Mouse (Mus musculus): Measurements from ENCODE around the gene Olfr1086.
"Not testable (repeated sequence)": the region's sequence is repeated elsewhere in the genome, so short reads cannot be mapped to it uniquely, and the experiment has no call there.

Gene Olfr1086

GRCm38 (mm10) chr2:86679992-86680391 lies at the start of gene Olfr1086:
Gene Olfr1086, minus strand, starts transcription at chr2:86680092.
- no peak for DNase-seq

- DNase-seq, result no peak
Measured at GRCm38 (mm10) chr2:86698295-86698694, 18.4 kb upstream of the Olfr1086 start, which contains the start of gene Olfr1087. Gene Olfr1087, minus strand, starts transcription at chr2:86698395.

GRCm38 (mm10) chr2:86661919-86662318 lies 18.0 kb downstream of the Olfr1086 start, which contains the start of gene Olfr1085:
Gene Olfr1085, minus strand, starts transcription at chr2:86662019.
- DNase-seq, result no peak

- not testable (repeated sequence) for DNase-seq
Measured at GRCm38 (mm10) chr2:86639625-86640024, 40.3 kb downstream of the Olfr1086 start, which contains the start of gene Olfr1084. Gene Olfr1084, minus strand, starts transcription at chr2:86639725.

All from spleen, adult 18-20 months (tissue).